Mouse (Mus musculus): Measurements from ENCODE around the gene Tmod3.

DNA sequence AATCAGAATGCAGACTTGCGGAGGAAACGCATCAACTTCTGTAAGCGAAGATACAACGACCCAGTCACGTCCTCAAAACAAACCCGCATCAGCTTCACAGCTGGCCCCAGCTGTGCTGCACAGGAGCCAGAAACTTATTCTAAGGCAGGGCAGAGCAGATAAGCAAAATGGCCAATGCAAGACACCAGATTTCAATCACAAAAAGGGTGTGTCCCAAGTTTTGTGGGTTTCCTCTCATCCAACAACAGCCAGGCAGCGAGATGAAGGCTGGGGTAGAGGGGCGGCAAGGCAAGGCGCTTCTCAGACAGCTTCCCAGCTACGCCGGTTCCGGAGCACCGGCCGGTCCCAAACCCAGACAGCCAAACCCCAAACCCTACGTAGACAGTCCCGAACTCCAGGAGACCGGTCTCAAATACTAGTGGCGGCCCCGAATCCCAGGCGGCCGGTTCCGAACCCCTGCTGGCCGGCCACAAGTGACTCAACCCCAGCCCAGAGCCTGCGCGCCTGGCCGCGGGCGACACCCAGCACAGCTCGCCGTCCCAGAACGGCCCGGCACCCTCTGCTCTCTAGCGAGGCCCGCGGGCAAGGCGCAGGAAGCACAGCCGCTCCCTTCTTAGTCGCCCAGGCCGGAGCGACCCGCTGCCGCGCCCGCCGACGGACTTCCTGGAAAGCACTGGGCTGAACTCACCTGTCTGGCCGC lies 495 bp downstream of the Tmod3 start:
- TF ChIP-seq POLR2A (IDR thresholded peaks at IDR 0.05; ENCODE audit: extremely low read depth, insufficient read depth, low read length) (no peak), CTCF (IDR thresholded peaks at IDR 0.05; ENCODE audit: low read depth, low read length) (no peak)

Data from liver, adult 2 months (tissue).